Mouse (Mus musculus) kidney, embryonic 15.5 days (tissue): Measurements from ENCODE around the gene Adam22. TPM values are rescaled to one million over a fixed set of nuclear protein-coding genes. Genes with fewer than 3 reads are reported as not detected.

Experiments
- ATAC-seq: fragments of 200-750 bp; cut with Nextera tagmentation; replicated peaks from 2 replicates; pipeline ENCODE4 v1.8.0; 2017; ENCODE audit warnings: moderate TSS enrichment; ENCODE audit not compliant: low FRiP score
- H3K27ac ChIP-seq: fragments of 300-500 bp; sonication (generic); 2 replicates; pipeline ENCODE4 v1.5.1; 2015; ENCODE audit warnings: mild to moderate bottlenecking, inconsistent platforms
- H3K27me3 ChIP-seq: fragments of 300-500 bp; sonication (generic); 2 replicates; pipeline ENCODE4 v1.6.1; 2015; ENCODE audit warnings: inconsistent platforms
- H3K36me3 ChIP-seq: fragments of 300-500 bp; sonication (generic); 2 replicates; pipeline ENCODE4 v1.6.1; 2015; ENCODE audit warnings: inconsistent platforms
- H3K4me1 ChIP-seq: fragments of 300-500 bp; sonication (generic); 2 replicates; pipeline ENCODE4 v1.6.1; 2015; ENCODE audit warnings: inconsistent platforms
- H3K4me2 ChIP-seq: fragments of 300-500 bp; sonication (generic); 2 replicates; pipeline ENCODE4 v1.6.1; 2015; ENCODE audit warnings: moderate library complexity, mild to moderate bottlenecking, inconsistent platforms
- H3K4me3 ChIP-seq: fragments of 300-500 bp; sonication (generic); replicated peaks from 2 replicates; pipeline ENCODE4 v1.5.1; 2015; ENCODE audit warnings: mild to moderate bottlenecking, inconsistent platforms
- H3K9ac ChIP-seq: fragments of 300-500 bp; sonication (generic); 2 replicates; pipeline ENCODE4 v1.6.1; 2015; ENCODE audit warnings: mild to moderate bottlenecking, inconsistent platforms
- H3K9me3 ChIP-seq: fragments of 300-500 bp; sonication (generic); replicated peaks from 2 replicates; pipeline ENCODE4 v1.6.1; 2016; ENCODE audit warnings: inconsistent platforms
- WGBS: fragments of 180-500 bp; shearing (Covaris S2); methylation state at CpG from one replicate; pipeline ENCODE4 v1.1.7; 2015; ENCODE audit warnings: mixed read lengths; 5-methylcytosine and 5-hydroxymethylcytosine counted together
- polyA plus RNA-seq: library from polyadenylated mRNA; unstranded; fragments of >200 nt; fragmentation: Nextera tagmentation; extraction: Ambion mirVana; gene quantifications from 2 replicates; pipeline ENCODE4 v1.2.1, GENCODE M21; 2015

Adam22 gene
- polyA plus RNA-seq, 1 experiment from 2014 or later, result 8.5 TPM

GRCm38 (mm10) chr5:8366771-8367613 lies 968 bp downstream of the Adam22 start:
- H3K9ac ChIP-seq, result peak overlapping the region; percentile 69; the same call in 1 of the 2 replicates
- peak; percentile 49 for ATAC-seq
- H3K27ac ChIP-seq, result no peak overlapping the region
- peaks cover 13% of the 10 kb centered on the region for H3K27me3 ChIP-seq
- 1% methylated on average over 24 of the region's 25 CpGs for WGBS
- H3K36me3 ChIP-seq, result no peaks in the 10 kb centered on the region
- H3K4me3 ChIP-seq, result peak overlapping the region; percentile 78
- peaks cover 11% of the 10 kb centered on the region; the same call in 1 of the 2 replicates for H3K4me1 ChIP-seq
- peak overlapping the region; percentile 91 for H3K4me2 ChIP-seq
- no peaks in the 10 kb centered on the region for H3K9me3 ChIP-seq

DNA sequence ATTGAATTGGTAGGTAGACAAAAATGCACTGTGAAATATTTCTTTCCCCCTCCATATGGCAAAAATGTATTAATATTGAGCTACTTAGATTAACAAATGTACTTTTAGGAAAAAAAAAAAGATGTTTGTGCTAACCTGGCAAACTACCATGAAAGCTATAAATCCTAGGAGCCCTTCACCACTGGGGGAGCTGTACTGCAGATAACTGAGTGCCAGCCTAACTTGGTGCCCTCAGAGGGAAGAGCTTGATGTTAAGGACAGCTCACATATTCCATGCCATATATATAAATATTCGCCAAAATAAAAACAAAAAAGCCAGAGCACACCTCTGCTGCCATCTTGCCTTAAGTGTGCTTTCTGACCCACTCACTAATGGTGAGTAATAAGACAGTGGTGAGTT lies 5.6 kb downstream of the Adam22 start:
- Histone ChIP-seq H3K36me3 (no peaks in the 10 kb centered on the region), H3K9me3 (no peaks in the 10 kb centered on the region), H3K4me3 (no peak overlapping the region), H3K27me3 (0 out of 2 replicates have a peak, but pooled peaks cover 3% of the 10 kb centered on the region), H3K27ac (no peak overlapping the region), H3K9ac (no peak overlapping the region), H3K4me2 (no peak overlapping the region), H3K4me1 (peaks cover 17% of the 10 kb centered on the region)
- WGBS, result 74% methylated on average over 1 of the region's 1 CpGs
- no peak for ATAC-seq

- WGBS, result 44% methylated on average over 8 of the region's 8 CpGs
- peaks cover 19% of the 10 kb centered on the region for H3K4me1 ChIP-seq
These were observed 10.3 kb downstream of the Adam22 start for GRCm38 (mm10) chr5:8357677-8358076.

GRCm38 (mm10) chr5:8356885-8357651 lies 10.9 kb downstream of the Adam22 start:
- Histone ChIP-seq H3K27me3 (no peaks in the 10 kb centered on the region), H3K36me3 (no peaks in the 10 kb centered on the region), H3K4me3 (no peak overlapping the region), H3K9me3 (no peaks in the 10 kb centered on the region), H3K4me2 (peak overlapping the region; percentile 8; the same call in 1 of the 2 replicates), H3K27ac (no peak overlapping the region), H3K9ac (no peak overlapping the region), H3K4me1 (peaks cover 19% of the 10 kb centered on the region)
- 15% methylated on average over 13 of the region's 13 CpGs for WGBS
- peak; percentile 82 for ATAC-seq

More at GRCm38 (mm10) chr5:8357677-8358076, 10.3 kb downstream of the Adam22 start:
- no peaks in the 10 kb centered on the region for H3K9me3 ChIP-seq
- 0 out of 2 replicates have a peak overlapping the region, but pooled peaks have one; percentile 0 for H3K4me2 ChIP-seq
- no peak overlapping the region for H3K9ac ChIP-seq
- no peak overlapping the region for H3K27ac ChIP-seq
- no peaks in the 10 kb centered on the region for H3K36me3 ChIP-seq
- H3K4me3 ChIP-seq, result no peak overlapping the region
- 0 out of 2 replicates have a peak, but pooled peaks have one; percentile 26 for ATAC-seq
- H3K27me3 ChIP-seq, result no peaks in the 10 kb centered on the region

GRCm38 (mm10) chr5:8356326-8356725 lies 11.6 kb downstream of the Adam22 start:
- Histone ChIP-seq H3K27me3 (no peaks in the 10 kb centered on the region), H3K4me1 (peaks cover 19% of the 10 kb centered on the region), H3K36me3 (no peaks in the 10 kb centered on the region), H3K9ac (no peak overlapping the region), H3K4me2 (no peak overlapping the region), H3K9me3 (no peaks in the 10 kb centered on the region), H3K27ac (no peak overlapping the region), H3K4me3 (no peak overlapping the region)
- ATAC-seq, result peak; percentile 82
- 10% methylated on average over 2 of the region's 2 CpGs for WGBS

DNA sequence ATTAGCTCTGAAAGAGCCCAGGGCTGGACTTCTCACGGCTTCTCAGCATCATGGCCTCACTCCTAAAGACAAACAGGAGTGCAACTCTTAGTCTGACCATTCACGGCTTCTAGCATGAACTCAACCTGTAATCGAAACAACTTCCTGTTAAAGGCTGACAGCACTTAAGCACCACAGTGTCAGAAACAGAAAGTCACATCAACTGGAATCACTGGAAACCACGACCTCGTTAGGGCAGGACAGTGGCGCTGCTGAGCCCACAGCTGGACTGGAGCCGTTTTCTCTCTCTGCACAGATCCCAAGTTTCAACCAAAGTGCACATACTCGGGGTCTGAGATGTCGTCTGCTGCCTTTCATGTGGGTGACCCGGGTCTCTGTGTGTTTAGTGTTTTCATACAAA lies 18.4 kb downstream of the Adam22 start:
- no peak for ATAC-seq
- H3K4me1 ChIP-seq, result no peaks in the 10 kb centered on the region
- no peak overlapping the region for H3K4me3 ChIP-seq
- no peak overlapping the region for H3K9ac ChIP-seq
- no peaks in the 10 kb centered on the region for H3K9me3 ChIP-seq
- WGBS, result 61% methylated on average over 10 of the region's 10 CpGs
- no peak overlapping the region for H3K4me2 ChIP-seq
- H3K27ac ChIP-seq, result no peak overlapping the region
- H3K36me3 ChIP-seq, result no peaks in the 10 kb centered on the region
- H3K27me3 ChIP-seq, result no peaks in the 10 kb centered on the region

GRCm38 (mm10) chr5:8346329-8346728 lies 21.6 kb downstream of the Adam22 start:
- no peaks in the 10 kb centered on the region for H3K9me3 ChIP-seq
- no peak overlapping the region for H3K4me3 ChIP-seq
- no peaks in the 10 kb centered on the region for H3K27me3 ChIP-seq
- no peaks in the 10 kb centered on the region for H3K36me3 ChIP-seq
- ATAC-seq, result no peak
- no peak overlapping the region for H3K9ac ChIP-seq
- no peaks in the 10 kb centered on the region for H3K4me1 ChIP-seq
- no peak overlapping the region for H3K4me2 ChIP-seq
- H3K27ac ChIP-seq, result no peak overlapping the region

DNA sequence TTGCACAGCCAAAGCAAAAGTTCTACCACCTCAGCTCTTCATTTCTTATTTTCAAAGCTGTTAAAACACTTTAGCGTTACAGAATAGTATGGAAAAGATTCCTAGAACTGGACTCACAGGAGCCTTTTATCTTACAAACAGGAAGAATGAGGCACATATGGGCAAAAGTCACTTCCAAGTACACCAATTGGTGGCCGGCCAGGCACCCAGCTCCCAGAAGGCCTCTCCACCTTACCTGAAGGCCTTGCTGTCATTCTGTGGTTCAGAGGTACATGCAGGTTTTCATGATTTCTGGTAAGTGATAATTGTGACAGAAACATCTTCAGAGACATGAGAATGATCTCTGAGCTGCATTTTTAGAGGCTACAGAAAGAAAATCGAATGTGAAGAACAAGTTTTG lies 24.7 kb downstream of the Adam22 start:
- no peak for ATAC-seq
- H3K9ac ChIP-seq, result no peak overlapping the region
- 83% methylated on average over 3 of the region's 3 CpGs for WGBS
- H3K4me3 ChIP-seq, result no peak overlapping the region
- H3K9me3 ChIP-seq, result no peaks in the 10 kb centered on the region
- no peaks in the 10 kb centered on the region for H3K4me1 ChIP-seq
- no peaks in the 10 kb centered on the region for H3K36me3 ChIP-seq
- no peak overlapping the region for H3K27ac ChIP-seq
- H3K4me2 ChIP-seq, result no peak overlapping the region
- no peaks in the 10 kb centered on the region for H3K27me3 ChIP-seq

- Histone ChIP-seq H3K27me3 (no peaks in the 10 kb centered on the region), H3K27ac (no peak overlapping the region), H3K36me3 (no peaks in the 10 kb centered on the region), H3K4me3 (no peak overlapping the region), H3K9ac (no peak overlapping the region), H3K4me2 (no peak overlapping the region), H3K9me3 (no peaks in the 10 kb centered on the region), H3K4me1 (no peaks in the 10 kb centered on the region)
- WGBS, result 92% methylated on average over 4 of the region's 4 CpGs
- no peak for ATAC-seq
These were observed 26.3 kb downstream of the Adam22 start for GRCm38 (mm10) chr5:8341676-8342075.

DNA sequence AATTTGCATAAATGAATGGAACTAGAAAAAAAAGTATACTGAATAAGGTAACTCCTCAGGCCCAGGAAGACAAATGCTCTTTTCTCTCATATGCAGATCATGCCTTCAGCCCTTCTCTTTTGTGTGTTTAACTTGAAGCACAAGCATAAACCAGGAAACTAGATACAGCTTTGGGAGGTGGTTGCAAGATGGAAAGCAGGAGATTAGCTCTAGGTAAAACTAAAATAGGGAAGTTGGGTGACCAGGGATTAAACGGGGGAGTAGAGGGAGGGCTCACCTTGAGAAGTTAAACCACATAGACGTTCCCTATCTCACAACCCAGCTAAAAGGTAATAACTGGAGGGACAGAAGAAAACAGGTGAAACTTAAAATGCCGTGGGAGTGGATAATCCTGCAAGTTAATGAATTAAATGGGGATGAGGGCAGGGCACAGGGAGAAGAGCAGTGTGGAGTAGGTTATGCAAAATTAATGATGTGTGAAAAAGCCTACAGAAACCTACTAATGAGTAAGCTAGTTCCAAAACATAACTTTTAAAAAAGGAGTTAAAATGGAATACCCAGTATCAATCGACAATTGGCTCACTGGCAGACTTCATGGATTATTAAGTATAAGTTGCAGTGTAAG lies 40.2 kb downstream of the Adam22 start:
- Histone ChIP-seq H3K4me3 (no peak overlapping the region), H3K9me3 (no peaks in the 10 kb centered on the region), H3K27ac (peak overlapping the region; percentile 27; the same call in 1 of the 2 replicates), H3K4me2 (no peak overlapping the region), H3K9ac (no peak overlapping the region), H3K4me1 (peaks cover 3% of the 10 kb centered on the region; the same call in 1 of the 2 replicates), H3K27me3 (no peaks in the 10 kb centered on the region), H3K36me3 (no peaks in the 10 kb centered on the region)
- WGBS, result 47% methylated on average over 4 of the region's 4 CpGs
- 0 out of 2 replicates have a peak, but pooled peaks have one; percentile 56 for ATAC-seq

DNA sequence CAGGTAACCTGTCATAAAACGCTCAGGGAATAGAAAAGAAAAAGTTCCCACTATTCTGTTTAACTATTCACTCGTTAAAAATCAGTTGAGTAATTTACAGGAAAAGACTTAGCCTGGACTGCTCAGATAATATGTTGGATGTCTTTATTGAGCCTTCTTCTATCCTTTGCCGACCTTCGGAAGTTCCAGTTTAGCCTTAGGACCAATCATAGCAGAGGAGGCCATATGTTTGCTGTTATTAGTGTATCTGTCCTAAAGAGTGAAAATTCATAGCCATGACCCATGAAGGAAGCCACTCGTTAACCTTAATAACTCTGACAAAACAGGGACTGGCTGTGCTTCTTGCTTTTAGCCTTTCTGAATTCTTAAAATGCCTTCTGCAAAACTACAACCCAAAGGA lies 41.3 kb downstream of the Adam22 start:
- Histone ChIP-seq H3K4me1 (peaks cover 3% of the 10 kb centered on the region; the same call in 1 of the 2 replicates), H3K27me3 (no peaks in the 10 kb centered on the region), H3K9me3 (no peaks in the 10 kb centered on the region), H3K4me3 (no peak overlapping the region), H3K36me3 (no peaks in the 10 kb centered on the region), H3K4me2 (no peak overlapping the region), H3K9ac (no peak overlapping the region), H3K27ac (no peak overlapping the region)
- ATAC-seq, result peak; percentile 58; the same call in 1 of the 2 replicates
- 69% methylated on average over 5 of the region's 5 CpGs for whole genome bisulfite sequencing

GRCm38 (mm10) chr5:8312324-8312723 lies 55.6 kb downstream of the Adam22 start:
- Histone ChIP-seq H3K27ac (no peak overlapping the region), H3K9ac (no peak overlapping the region), H3K4me3 (no peak overlapping the region), H3K4me2 (no peak overlapping the region), H3K4me1 (no peaks in the 10 kb centered on the region), H3K36me3 (no peaks in the 10 kb centered on the region), H3K27me3 (no peaks in the 10 kb centered on the region), H3K9me3 (no peaks in the 10 kb centered on the region)
- WGBS, result 95% methylated on average over 2 of the region's 2 CpGs
- no peak for ATAC-seq
